Mouse (Mus musculus): ENCODE measurements at regions not wholly inside any gene's neighbourhood (a gene's known extent, or its start where the extent isn't known, plus 50 kb on each side); places are given as distances from the start of the nearest gene placed in this dataset.
"Not testable (repeated sequence)": the region's sequence is repeated elsewhere in the genome, so short reads cannot be mapped to it uniquely, and the experiment has no call there.

DNA sequence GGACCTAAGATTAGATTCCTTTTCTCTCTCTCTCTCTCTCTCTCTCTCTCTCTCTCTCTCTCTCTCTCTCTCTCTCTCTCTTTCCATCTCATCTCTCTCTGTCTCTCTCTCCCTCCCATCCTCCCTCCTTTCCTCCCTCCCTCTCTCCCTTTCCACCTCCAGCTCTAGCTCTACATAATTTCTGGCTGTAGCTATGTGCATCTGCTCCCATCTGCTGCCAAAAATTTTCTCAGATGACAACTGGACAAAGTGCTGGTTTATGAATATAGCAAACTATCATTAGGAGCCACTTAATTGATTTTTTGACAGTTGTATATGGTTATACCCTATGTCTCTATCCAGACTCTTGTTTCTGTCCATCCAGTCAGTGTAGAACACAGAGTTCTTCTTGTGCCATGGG is 237.1 kb downstream of the Tpbg start:
- intact Hi-C loops (cut with DNase I), result no loop called here
- no peak for DNase-seq (ENCODE audit: low spot score in 2 of 2)

GRCm38 (mm10) chr9:86081873-86082272 is 239.7 kb downstream of the Tpbg start:
- intact Hi-C loops (cut with DNase I), result no loop called here
- DNase-seq (ENCODE audit: low spot score in 2 of 2), result no peak

DNA sequence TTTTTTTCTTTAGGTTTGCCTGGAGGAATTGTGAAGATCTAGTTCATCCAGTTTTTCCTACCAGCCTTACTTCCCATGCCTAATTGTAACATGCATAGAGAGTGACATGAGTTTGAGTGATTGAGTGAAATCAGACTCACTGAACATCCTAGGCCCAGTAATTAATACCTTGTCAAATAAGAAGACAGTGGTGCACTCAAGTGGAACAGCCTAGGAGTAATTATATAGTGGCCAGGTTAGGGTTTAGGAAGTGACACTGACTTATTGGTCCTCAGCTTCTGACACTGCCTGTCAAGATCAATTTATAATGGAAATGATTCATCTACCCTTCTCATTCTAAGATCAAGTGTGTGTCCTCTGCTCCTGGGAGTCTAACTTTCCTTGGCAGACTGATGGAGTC is 250.8 kb downstream of the Tpbg start:
- DNase-seq (ENCODE audit: low spot score in 2 of 2), result no peak
- intact Hi-C loops (cut with DNase I), result loop anchor here (10.0 kb wide), 1 partner anchor 112 kb away; no protein-coding TSS in a partner anchor

GRCm38 (mm10) chr9:86095460-86095859 is 253.3 kb downstream of the Tpbg start:
- intact Hi-C loops (cut with DNase I), result loop anchor here (10.0 kb wide), 1 partner anchor 109 kb away; no protein-coding TSS in a partner anchor
- DNase-seq (ENCODE audit: low spot score in 2 of 2), result no peak

GRCm38 (mm10) chr9:86096246-86096645 is 254.1 kb downstream of the Tpbg start:
- no peak for DNase-seq (ENCODE audit: low spot score in 2 of 2)
- intact Hi-C loops (cut with DNase I), result loop anchor here (10.0 kb wide), 1 partner anchor 109 kb away; no protein-coding TSS in a partner anchor

DNA sequence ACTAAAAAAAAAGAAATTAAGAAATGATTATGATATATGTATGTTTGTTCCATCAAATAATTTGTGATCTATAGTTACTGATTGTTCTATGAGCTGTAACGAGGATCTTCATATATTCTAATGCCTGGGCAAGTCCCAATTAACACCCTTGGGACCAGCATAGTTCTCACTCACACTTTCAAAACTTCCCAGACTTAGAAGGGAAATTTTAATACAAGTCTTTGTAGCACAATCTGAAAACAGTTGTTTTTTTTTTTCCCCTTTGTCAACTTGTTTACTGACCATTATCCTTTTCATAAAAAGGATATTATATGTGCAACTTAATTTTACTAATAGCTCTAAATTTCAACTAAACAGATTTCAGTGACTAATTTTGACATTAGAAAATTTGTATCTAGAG is 257.1 kb downstream of the Tpbg start:
- intact Hi-C loops (cut with DNase I), result loop anchor here (10.0 kb wide), 1 partner anchor 105 kb away; no protein-coding TSS in a partner anchor
- DNase-seq (ENCODE audit: low spot score in 2 of 2), result no peak

GRCm38 (mm10) chr9:86101360-86102086 is 259.3 kb downstream of the Tpbg start:
- intact Hi-C loops (cut with DNase I), result loop anchor here (10.0 kb wide), 1 partner anchor 333 kb away; no protein-coding TSS in a partner anchor
- no peak for DNase-seq (ENCODE audit: low spot score in 2 of 2)

- no peak for DNase-seq (ENCODE audit: low spot score in 2 of 2)
- intact Hi-C loops (cut with DNase I), result loop anchor here (10.0 kb wide), 1 partner anchor 331 kb away; no protein-coding TSS in a partner anchor
Observed at GRCm38 (mm10) chr9:86103607-86104006, 261.4 kb downstream of the Tpbg start.

DNA sequence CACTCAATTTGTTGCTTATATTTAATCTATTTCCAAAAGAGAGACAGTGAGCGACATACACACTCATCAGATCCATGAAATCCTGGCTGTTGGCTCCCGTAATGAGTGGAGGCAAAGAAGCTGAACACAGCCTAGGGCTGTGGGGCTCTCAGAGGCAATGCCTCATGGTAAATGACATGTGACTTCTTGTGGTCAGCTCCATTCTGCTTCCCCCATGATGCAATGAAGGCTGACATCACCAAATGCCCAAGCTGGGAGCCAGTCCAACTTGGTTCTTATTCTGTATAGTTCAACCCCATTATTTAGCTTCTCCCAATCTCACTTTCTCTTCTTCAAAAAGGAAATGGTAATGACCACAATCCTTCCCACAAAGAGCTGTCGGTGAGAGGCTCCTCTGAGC is 262.5 kb downstream of the Tpbg start:
- DNase-seq (ENCODE audit: low spot score in 2 of 2), result no peak
- intact Hi-C loops (cut with DNase I), result loop anchor here (10.0 kb wide), 1 partner anchor 330 kb away; no protein-coding TSS in a partner anchor

DNA sequence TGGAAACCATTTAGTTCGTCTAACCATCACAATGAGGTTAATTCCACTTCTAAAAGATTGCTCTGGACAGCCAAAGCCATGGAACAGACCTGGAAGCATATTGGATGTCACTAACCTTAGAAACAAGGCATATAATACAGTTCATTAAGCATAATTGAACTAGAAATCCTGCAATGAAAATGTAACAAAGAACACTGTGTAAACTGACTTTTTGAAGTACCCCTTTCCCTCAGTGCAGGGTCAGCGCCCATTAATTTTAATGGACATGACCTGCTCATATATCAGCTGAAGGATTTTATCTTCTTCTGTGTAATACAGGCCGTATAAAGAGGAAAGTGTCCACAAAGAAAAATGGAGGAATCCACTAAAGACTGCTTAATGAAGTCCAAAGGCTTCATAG is 263.7 kb downstream of the Tpbg start:
- intact Hi-C loops (cut with DNase I), result loop anchor here (10.0 kb wide), 1 partner anchor 329 kb away; no protein-coding TSS in a partner anchor
- DNase-seq (ENCODE audit: low spot score in 2 of 2), result no peak

DNA sequence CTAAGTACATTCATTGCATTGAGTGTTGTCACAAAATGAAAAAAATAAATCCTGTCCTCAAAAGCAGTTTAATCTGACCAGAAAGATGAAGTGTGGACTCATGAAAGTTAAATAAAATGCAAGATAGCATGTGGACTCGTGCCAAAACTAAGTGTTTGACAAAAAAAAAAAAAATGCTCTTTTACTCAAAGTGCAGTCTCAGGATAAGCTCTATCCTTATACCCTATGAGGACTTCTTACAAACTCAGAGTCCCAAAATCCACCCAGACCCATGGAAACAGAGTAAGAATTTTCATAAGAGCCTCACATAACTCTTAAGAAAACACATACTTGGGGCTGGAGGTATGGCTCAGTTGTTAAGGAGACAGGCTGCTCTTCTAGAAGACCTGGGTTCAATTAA is 267.7 kb downstream of the Tpbg start:
- intact Hi-C loops (cut with DNase I), result loop anchor here (10.0 kb wide), 1 partner anchor 325 kb away; no protein-coding TSS in a partner anchor
- no peak for DNase-seq (ENCODE audit: low spot score in 2 of 2)

DNA sequence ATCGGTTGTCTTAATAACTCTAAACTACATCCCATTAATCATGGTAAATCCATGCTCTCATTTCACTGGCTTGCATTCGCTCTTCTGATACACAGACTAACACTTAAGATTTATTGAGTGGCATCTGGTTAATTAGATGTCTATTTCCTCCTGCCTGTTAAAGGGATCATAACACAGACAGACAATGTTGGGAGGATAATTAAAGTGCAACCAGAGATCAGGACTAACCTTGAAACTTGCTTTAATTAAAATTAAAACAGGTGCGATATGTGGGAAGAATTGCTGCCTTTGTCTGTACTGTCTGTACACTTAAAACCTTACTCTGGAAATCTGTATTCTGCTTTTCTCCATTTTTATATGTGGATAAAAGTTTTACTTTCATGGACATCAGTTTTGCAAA is 277.2 kb downstream of the Tpbg start:
- intact Hi-C loops (cut with DNase I), result no loop called here
- DNase-seq (ENCODE audit: low spot score in 2 of 2), result no peak

- intact Hi-C loops (cut with DNase I); DNase-seq (ENCODE audit: low spot score in 2 of 2): not testable (repeated sequence)
Observed at GRCm38 (mm10) chr9:86135617-86136016, 293.4 kb downstream of the Tpbg start.

DNA sequence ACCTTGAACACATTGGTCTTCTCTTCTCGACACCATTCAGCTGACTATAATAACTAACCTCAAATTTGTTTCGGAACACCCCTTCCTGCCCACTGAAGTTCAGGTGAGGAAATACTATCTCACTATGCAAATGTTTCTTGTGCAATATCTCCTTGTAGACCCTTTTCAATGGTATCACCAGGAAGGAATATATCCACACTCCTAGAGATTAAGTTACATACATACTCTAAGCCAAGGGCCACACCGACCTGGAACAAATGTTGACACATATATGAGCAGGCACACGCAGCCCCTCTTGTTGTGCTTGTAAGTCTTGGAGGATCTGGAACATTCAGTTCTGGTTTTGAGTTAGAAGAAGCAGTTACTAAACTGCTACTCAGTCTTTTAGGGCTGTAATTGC is 303.7 kb downstream of the Tpbg start:
- DNase-seq (ENCODE audit: low spot score in 2 of 2), result no peak
- intact Hi-C loops (cut with DNase I), result no loop called here

GRCm38 (mm10) chr9:86160316-86160715 is 304.4 kb downstream of the Ube2cbp start:
- intact Hi-C loops (cut with DNase I), result no loop called here
- no peak for DNase-seq (ENCODE audit: low spot score in 2 of 2)

DNA sequence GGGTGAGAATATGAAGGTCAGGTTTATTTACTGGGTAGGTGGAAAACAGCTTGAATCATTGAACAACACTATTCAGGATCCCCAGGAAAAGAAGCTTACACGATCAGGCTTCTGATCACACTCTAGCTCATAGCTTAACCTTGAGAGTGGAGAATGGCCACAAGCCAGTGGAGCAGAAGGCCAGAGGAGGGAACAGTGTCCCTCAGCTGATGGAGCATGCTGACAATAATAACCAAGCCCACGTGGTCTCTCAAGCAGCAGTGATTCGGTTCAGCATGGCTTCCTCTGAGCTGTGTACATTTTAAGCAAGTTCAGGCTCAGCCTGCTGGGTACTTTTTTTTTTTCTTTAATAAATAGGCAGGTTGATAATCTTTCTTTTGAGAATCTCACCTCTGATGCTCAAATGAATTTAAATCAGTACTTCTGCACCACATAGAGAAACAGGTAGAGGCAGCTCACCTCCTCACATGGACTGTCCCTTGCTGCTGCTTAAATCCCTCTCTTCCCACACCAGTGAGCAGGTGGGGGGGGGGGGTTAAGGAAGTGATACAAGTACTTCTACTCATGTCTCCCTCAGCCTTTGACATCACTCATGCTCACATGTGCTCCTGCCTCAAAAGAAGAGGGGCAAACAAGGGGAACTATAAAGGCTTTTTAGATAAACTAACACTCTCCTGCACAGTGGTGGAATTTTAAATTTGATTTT is 298.2 kb downstream of the Ube2cbp start:
- intact Hi-C loops (cut with DNase I), result no loop called here
- no peak for DNase-seq (ENCODE audit: low spot score in 2 of 2)

- DNase-seq (ENCODE audit: low spot score in 2 of 2), result no peak
- intact Hi-C loops (cut with DNase I), result no loop called here
Observed at GRCm38 (mm10) chr9:86170756-86171155, 294.0 kb downstream of the Ube2cbp start.

- DNase-seq (ENCODE audit: low spot score in 2 of 2), result no peak
- intact Hi-C loops (cut with DNase I), result no loop called here
Observed at GRCm38 (mm10) chr9:86186751-86187747, 277.7 kb downstream of the Ube2cbp start.

DNA sequence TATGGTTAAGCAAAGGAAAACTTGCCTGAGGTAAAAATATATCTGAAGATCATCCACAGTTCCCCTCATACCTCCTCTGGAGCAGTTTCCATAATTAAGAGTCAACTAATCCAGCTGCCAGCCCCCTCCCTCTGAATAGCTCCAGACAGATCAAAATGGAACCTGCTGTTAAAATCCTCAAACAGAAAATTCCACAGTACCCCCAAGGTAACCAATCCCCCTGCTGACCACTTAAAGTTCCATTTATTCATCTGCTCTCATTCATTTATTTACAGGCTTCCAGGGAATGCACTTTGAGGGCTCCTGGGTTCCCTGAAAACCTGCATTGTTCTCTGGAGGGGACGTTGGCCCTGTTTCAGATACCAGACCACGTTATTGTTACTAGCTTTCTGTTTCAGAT is 275.9 kb downstream of the Ube2cbp start:
- intact Hi-C loops (cut with DNase I), result no loop called here
- no peak for DNase-seq (ENCODE audit: low spot score in 2 of 2)

All from left cerebral cortex, postnatal 36 days (tissue).